Mouse (Mus musculus) liver, embryonic 16.5 days (tissue): ENCODE measurements at regions not wholly inside any gene's neighbourhood (a gene's known extent, or its start where the extent isn't known, plus 50 kb on each side); places are given as distances from the start of the nearest gene placed in this dataset.

Experiments used
- ATAC-seq: fragments of 200-750 bp; cut with Nextera tagmentation; 2 replicates; pipeline ENCODE4 v1.8.0; 2017; ENCODE audit warnings: low read depth, mild to moderate bottlenecking, moderate number of reproducible peaks, moderate library complexity
- H3K27ac ChIP-seq: fragments of 300-500 bp; sonication (generic); 2 replicates; pipeline ENCODE4 v1.5.1; 2014; ENCODE audit warnings: mild to moderate bottlenecking, low read length
- H3K27me3 ChIP-seq: fragments of 300-500 bp; sonication (generic); 2 replicates; pipeline ENCODE4 v1.6.1; 2014; ENCODE audit warnings: low read depth, low read length, mixed read lengths; ENCODE audit not compliant: control insufficient read depth, insufficient read depth
- H3K36me3 ChIP-seq: fragments of 300-500 bp; sonication (generic); 2 replicates; pipeline ENCODE4 v1.6.1; 2014; ENCODE audit warnings: mild to moderate bottlenecking; ENCODE audit not compliant: control insufficient read depth, insufficient read depth
- H3K4me1 ChIP-seq: fragments of 300-500 bp; sonication (generic); 2 replicates; pipeline ENCODE4 v1.6.1; 2014; ENCODE audit warnings: low read depth, low read length, mixed read lengths; ENCODE audit not compliant: control insufficient read depth
- H3K4me2 ChIP-seq: fragments of 300-500 bp; sonication (generic); 2 replicates; pipeline ENCODE4 v1.6.1; 2014; ENCODE audit warnings: low read depth, low read length, mixed read lengths
- H3K4me3 ChIP-seq: fragments of 300-500 bp; sonication (generic); 2 replicates; pipeline ENCODE4 v1.5.1; 2014; ENCODE audit warnings: low read depth, mild to moderate bottlenecking, low read length
- H3K9ac ChIP-seq: fragments of 300-500 bp; sonication (generic); 2 replicates; pipeline ENCODE4 v1.6.1; 2014; ENCODE audit warnings: low read depth, low read length
- H3K9me3 ChIP-seq: fragments of 300-500 bp; sonication (generic); replicated peaks from 2 replicates; pipeline ENCODE4 v1.6.1; 2016; ENCODE audit warnings: low read length; ENCODE audit not compliant: control insufficient read depth
- WGBS: fragments of 180-500 bp; shearing (Covaris S2); extraction: QIAGEN DNeasy Blood & Tissue Kit; methylation state at CpG from one replicate; pipeline ENCODE4 v1.1.7; 2014; ENCODE audit not compliant: insufficient replicate concordance; 5-methylcytosine and 5-hydroxymethylcytosine counted together

GRCm38 (mm10) chr13:69988319-69988718 is 186.1 kb downstream of the Med10 start:
- H3K9ac ChIP-seq: no peak overlapping the region
- no peaks in the 10 kb centered on the region for H3K36me3 ChIP-seq
- H3K4me1 ChIP-seq: no peaks in the 10 kb centered on the region
- no peak overlapping the region for H3K4me2 ChIP-seq
- 45% methylated on average over 4 of the region's 4 CpGs for WGBS
- ATAC-seq: no peak
- no peaks in the 10 kb centered on the region for H3K9me3 ChIP-seq
- no peak overlapping the region for H3K27ac ChIP-seq
- H3K4me3 ChIP-seq: no peak overlapping the region
- no peaks in the 10 kb centered on the region for H3K27me3 ChIP-seq

GRCm38 (mm10) chr13:69991253-69991891 is 189.2 kb downstream of the Med10 start:
- WGBS: 26% methylated on average over 11 of the region's 11 CpGs
- H3K4me3 ChIP-seq: no peak overlapping the region
- H3K36me3 ChIP-seq: no peaks in the 10 kb centered on the region

GRCm38 (mm10) chr13:69991892-69992261 is 189.7 kb downstream of the Med10 start:
- Histone ChIP-seq H3K27ac (no peak overlapping the region), H3K9ac (no peak overlapping the region), H3K4me2 (no peak overlapping the region), H3K27me3 (no peaks in the 10 kb centered on the region), H3K36me3 (no peaks in the 10 kb centered on the region), H3K4me1 (no peaks in the 10 kb centered on the region), H3K9me3 (no peaks in the 10 kb centered on the region), H3K4me3 (no peak overlapping the region)
- no peak for ATAC-seq
- 49% methylated on average over 14 of the region's 14 CpGs for WGBS

More at GRCm38 (mm10) chr13:69991253-69991891, 189.2 kb downstream of the Med10 start:
- Histone ChIP-seq H3K27me3 (no peaks in the 10 kb centered on the region), H3K9me3 (no peaks in the 10 kb centered on the region), H3K27ac (no peak overlapping the region), H3K4me1 (no peaks in the 10 kb centered on the region), H3K9ac (no peak overlapping the region), H3K4me2 (no peak overlapping the region)
- ATAC-seq: no peak

- Histone ChIP-seq H3K4me2 (no peak overlapping the region), H3K27ac (no peak overlapping the region), H3K9me3 (no peaks in the 10 kb centered on the region), H3K4me1 (no peaks in the 10 kb centered on the region), H3K9ac (no peak overlapping the region), H3K27me3 (no peaks in the 10 kb centered on the region), H3K36me3 (no peaks in the 10 kb centered on the region), H3K4me3 (no peak overlapping the region)
- 72% methylated on average over 15 of the region's 15 CpGs for WGBS
- no peak for ATAC-seq
Observed at GRCm38 (mm10) chr13:70003591-70003990, 201.4 kb downstream of the Med10 start.

GRCm38 (mm10) chr13:70012123-70012522 is 209.9 kb downstream of the Med10 start:
- Histone ChIP-seq H3K4me1 (no peaks in the 10 kb centered on the region), H3K9me3 (no peaks in the 10 kb centered on the region), H3K4me2 (no peak overlapping the region), H3K36me3 (no peaks in the 10 kb centered on the region), H3K27ac (no peak overlapping the region), H3K4me3 (no peak overlapping the region), H3K9ac (no peak overlapping the region), H3K27me3 (no peaks in the 10 kb centered on the region)
- 37% methylated on average over 3 of the region's 3 CpGs for WGBS
- no peak for ATAC-seq

DNA sequence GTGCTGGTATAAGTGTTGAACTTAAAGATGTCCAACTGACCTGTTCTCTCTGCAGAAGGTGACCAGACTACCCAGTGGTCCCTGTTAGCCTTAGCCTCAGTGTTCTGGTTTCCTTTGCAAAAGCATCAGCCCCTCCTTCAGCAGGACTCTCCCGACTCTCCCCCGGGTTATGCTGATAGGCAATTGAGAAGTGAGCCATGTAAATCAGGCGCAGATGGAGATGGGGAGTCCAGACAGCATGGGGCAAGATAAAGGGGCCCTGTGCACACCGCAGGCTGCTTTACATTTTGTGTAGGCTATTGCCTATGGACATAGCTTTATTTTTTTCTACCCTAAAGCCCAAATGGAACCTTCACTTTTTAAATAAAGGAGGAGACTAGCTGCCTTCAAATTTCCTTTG is 213.0 kb downstream of the Med10 start:
- H3K9ac ChIP-seq: no peak overlapping the region
- no peaks in the 10 kb centered on the region for H3K36me3 ChIP-seq
- WGBS: 54% methylated on average over 4 of the region's 4 CpGs
- H3K9me3 ChIP-seq: no peaks in the 10 kb centered on the region
- no peak overlapping the region for H3K27ac ChIP-seq
- no peaks in the 10 kb centered on the region for H3K27me3 ChIP-seq
- no peak overlapping the region for H3K4me2 ChIP-seq
- no peaks in the 10 kb centered on the region for H3K4me1 ChIP-seq
- H3K4me3 ChIP-seq: no peak overlapping the region
- ATAC-seq: no peak

GRCm38 (mm10) chr13:70017535-70017934 is 215.3 kb downstream of the Med10 start:
- no peak overlapping the region for H3K4me3 ChIP-seq
- H3K9me3 ChIP-seq: no peaks in the 10 kb centered on the region
- WGBS: 43% methylated on average over 5 of the region's 5 CpGs
- H3K4me2 ChIP-seq: no peak overlapping the region
- ATAC-seq: no peak
- no peaks in the 10 kb centered on the region for H3K27me3 ChIP-seq
- H3K27ac ChIP-seq: no peak overlapping the region
- no peaks in the 10 kb centered on the region for H3K4me1 ChIP-seq
- H3K9ac ChIP-seq: no peak overlapping the region
- no peaks in the 10 kb centered on the region for H3K36me3 ChIP-seq

DNA sequence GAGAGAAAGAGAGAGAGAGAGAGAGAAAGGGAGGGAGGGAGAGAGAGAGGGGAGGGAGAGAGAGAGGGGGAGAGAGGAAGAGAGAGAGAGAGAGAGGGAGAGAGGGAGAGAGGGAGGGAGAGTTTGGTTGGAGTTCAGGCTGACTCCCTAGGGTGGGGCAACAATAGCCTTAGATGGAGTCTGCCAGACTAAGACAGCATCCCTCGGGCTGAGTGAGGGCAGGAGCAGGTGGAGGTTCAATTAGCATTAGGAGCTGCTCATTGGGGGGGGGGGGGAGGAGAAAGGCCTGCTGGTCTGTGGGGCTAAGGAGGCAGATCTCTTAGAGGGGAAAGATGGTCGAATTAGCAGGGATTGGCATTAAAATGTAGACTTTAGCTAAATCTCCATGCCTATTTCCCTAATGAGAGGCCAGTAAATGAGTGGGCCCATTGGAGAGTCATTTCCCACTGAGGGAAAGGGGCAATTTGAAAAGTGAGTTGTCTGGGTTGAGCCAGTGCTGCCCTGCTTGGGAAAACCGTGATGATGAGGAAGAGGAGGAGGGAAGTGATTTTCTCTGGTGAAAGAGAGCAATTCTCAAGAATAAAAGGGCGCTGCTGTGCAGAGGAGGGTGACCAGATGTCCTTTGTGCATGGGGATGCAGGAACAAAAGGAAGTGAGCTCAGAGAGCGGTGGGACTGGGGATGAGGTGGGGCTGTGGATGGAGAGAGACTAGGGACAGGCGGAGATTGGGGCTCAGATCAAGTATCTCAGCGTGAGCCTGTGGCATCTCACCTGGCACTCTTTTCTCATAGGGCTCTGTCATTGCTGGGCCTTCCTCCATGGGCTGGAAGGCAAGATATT is 218.0 kb downstream of the Med10 start:
- H3K4me2 ChIP-seq: no peak overlapping the region
- H3K9me3 ChIP-seq: no peaks in the 10 kb centered on the region
- no peak overlapping the region for H3K27ac ChIP-seq
- no peaks in the 10 kb centered on the region for H3K36me3 ChIP-seq
- no peaks in the 10 kb centered on the region for H3K27me3 ChIP-seq
- ATAC-seq: no peak
- H3K4me1 ChIP-seq: no peaks in the 10 kb centered on the region
- 24% methylated on average over 7 of the region's 7 CpGs for WGBS
- H3K4me3 ChIP-seq: no peak overlapping the region
- H3K9ac ChIP-seq: no peak overlapping the region

- H3K27me3 ChIP-seq: no peaks in the 10 kb centered on the region
- no peaks in the 10 kb centered on the region for H3K4me1 ChIP-seq
- no peak overlapping the region for H3K4me2 ChIP-seq
- WGBS: 66% methylated on average over 6 of the region's 6 CpGs
- H3K4me3 ChIP-seq: no peak overlapping the region
- H3K9me3 ChIP-seq: no peaks in the 10 kb centered on the region
- no peak overlapping the region for H3K9ac ChIP-seq
- no peak overlapping the region for H3K27ac ChIP-seq
- H3K36me3 ChIP-seq: no peaks in the 10 kb centered on the region
- ATAC-seq: no peak
Observed at GRCm38 (mm10) chr13:70033249-70033648, 231.1 kb downstream of the Med10 start.
